Mouse (Mus musculus) limb, embryonic 14.5 days (tissue): ENCODE results near the gene Lin52. TPM values are rescaled to one million over a fixed set of nuclear protein-coding genes. Genes with fewer than 3 reads are reported as not detected.

Source experiments
- ATAC-seq: fragments of 200-750 bp; cut with Nextera tagmentation; 2 replicates; pipeline ENCODE4 v1.8.0; 2017; ENCODE audit warnings: low read depth, moderate number of reproducible peaks, moderate TSS enrichment; ENCODE audit not compliant: low FRiP score
- DNase-seq: peaks from one replicate; pipeline ENCODE4 v3.0.0-alpha.2; 2015; ENCODE audit warnings: low spot score
- H3K27ac ChIP-seq: fragments of 300-500 bp; sonication (generic); replicated peaks from 2 replicates; pipeline ENCODE4 v1.5.1; 2014; ENCODE audit warnings: low read depth, mild to moderate bottlenecking, low read length, moderate library complexity, mixed read lengths
- H3K27me3 ChIP-seq: fragments of 300-500 bp; sonication (generic); 2 replicates; pipeline ENCODE4 v1.6.1; 2014; ENCODE audit warnings: low read length, mixed read lengths; ENCODE audit not compliant: control insufficient read depth, insufficient read depth
- H3K36me3 ChIP-seq: fragments of 300-500 bp; sonication (generic); 2 replicates; pipeline ENCODE4 v1.6.1; 2014; ENCODE audit warnings: mild to moderate bottlenecking, low read length, moderate library complexity, mixed read lengths; ENCODE audit not compliant: control insufficient read depth, insufficient read depth
- H3K4me1 ChIP-seq: fragments of 300-500 bp; sonication (generic); 2 replicates; pipeline ENCODE4 v1.6.1; 2014; ENCODE audit warnings: antibody characterized with exemption, low read length, mixed read lengths; ENCODE audit not compliant: control insufficient read depth, insufficient read depth
- H3K4me2 ChIP-seq: fragments of 300-500 bp; sonication (generic); replicated peaks from 2 replicates; pipeline ENCODE4 v1.6.1; 2014; ENCODE audit warnings: low read depth, mild to moderate bottlenecking, low read length, moderate library complexity; ENCODE audit not compliant: severe bottlenecking
- H3K4me3 ChIP-seq: fragments of 300-500 bp; sonication (generic); replicated peaks from 2 replicates; pipeline ENCODE4 v1.5.1; 2014; ENCODE audit warnings: low read length
- H3K9ac ChIP-seq: fragments of 300-500 bp; sonication (generic); 2 replicates; pipeline ENCODE4 v1.6.1; 2014; ENCODE audit warnings: mild to moderate bottlenecking, low read depth, low read length, moderate library complexity; ENCODE audit not compliant: severe bottlenecking
- H3K9me3 ChIP-seq: fragments of 300-500 bp; sonication (generic); 2 replicates; pipeline ENCODE4 v1.6.1; 2016; ENCODE audit warnings: low read length; ENCODE audit not compliant: control insufficient read depth
- POLR2A ChIP-seq: fragments of 200-500 bp; IDR thresholded peaks from 2 replicates; pipeline ENCODE4 v1.8.0; 2012; ENCODE audit warnings: inconsistent platforms, mild to moderate bottlenecking, moderate library complexity, borderline replicate concordance; ENCODE audit not compliant: insufficient read depth, insufficient read length; ENCODE audit errors: extremely low read depth
- WGBS: fragments of 180-500 bp; shearing (Covaris S2); extraction: QIAGEN DNeasy Blood & Tissue Kit; methylation state at CpG from one replicate; pipeline ENCODE4 v1.1.7; 2014; 5-methylcytosine and 5-hydroxymethylcytosine counted together
- polyA plus RNA-seq, 2 experiments: library from polyadenylated mRNA; depleted of rRNA in 1 of 2; stranded (reverse) in 1 of 2; unstranded in 1 of 2; fragments of >200 nt; fragmentation: Nextera tagmentation in 1 of 2; extraction: Ambion mirVana in 1 of 2; gene quantifications; 2 replicates each; pipeline versions ENCODE4 v1.2.1 to v1.2.3; 2012 to 2014

Gene Lin52
- polyA plus RNA-seq, 2 experiments = 17.3 to 17.9 TPM

GRCm38 (mm10) chr12:84577768-84578439 is 126.7 kb downstream of the Lin52 start:
- ATAC-seq = no peak
- Histone ChIP-seq H3K4me3 (no peak overlapping the region), H3K4me2 (no peak overlapping the region), H3K27ac (no peak overlapping the region), H3K9ac (no peak overlapping the region), H3K4me1 (no peaks in the 10 kb centered on the region), H3K27me3 (peaks cover 13% of the 10 kb centered on the region), H3K36me3 (no peaks in the 10 kb centered on the region), H3K9me3 (no peaks in the 10 kb centered on the region)
- TF ChIP-seq POLR2A = no peak
- WGBS = 62% methylated on average over 11 of the region's 11 CpGs
- no peak for DNase-seq

GRCm38 (mm10) chr12:84578440-84578770 is 127.2 kb downstream of the Lin52 start:
- H3K27me3 ChIP-seq = peaks cover 8% of the 10 kb centered on the region
- TF ChIP-seq POLR2A = no peak
- H3K9me3 ChIP-seq = no peaks in the 10 kb centered on the region
- H3K4me2 ChIP-seq = no peak overlapping the region
- 36% methylated on average over 5 of the region's 5 CpGs for WGBS
- DNase-seq = no peak
- ATAC-seq = no peak
- no peak overlapping the region for H3K27ac ChIP-seq
- H3K9ac ChIP-seq = no peak overlapping the region
- no peaks in the 10 kb centered on the region for H3K36me3 ChIP-seq
- H3K4me1 ChIP-seq = no peaks in the 10 kb centered on the region
- no peak overlapping the region for H3K4me3 ChIP-seq

DNA sequence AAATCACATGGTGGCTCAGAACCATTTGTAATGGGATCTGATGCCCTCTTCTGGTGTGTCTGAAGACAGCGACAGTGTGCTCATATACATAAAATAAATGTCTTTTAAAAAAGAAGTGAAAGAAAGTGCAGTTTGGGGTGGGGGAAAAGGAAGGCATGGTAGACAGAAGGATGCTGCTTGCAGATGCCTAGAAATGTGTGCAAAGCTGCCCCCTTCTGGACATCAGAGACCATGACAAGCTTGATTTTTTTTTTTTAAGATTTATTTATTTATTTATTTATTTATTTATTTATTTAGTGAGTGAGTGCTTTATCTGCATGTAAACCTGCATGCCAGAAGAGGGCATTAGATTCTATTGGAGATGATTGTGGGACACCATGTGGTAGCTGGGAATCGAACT is 130.1 kb downstream of the Lin52 start:
- 85% methylated on average over 2 of the region's 2 CpGs for WGBS
- DNase-seq (no peak), ATAC-seq (no peak)
- Histone ChIP-seq H3K4me3 (no peak overlapping the region), H3K9me3 (no peaks in the 10 kb centered on the region), H3K27ac (no peak overlapping the region), H3K9ac (no peak overlapping the region), H3K4me1 (no peaks in the 10 kb centered on the region), H3K27me3 (no peaks in the 10 kb centered on the region), H3K36me3 (no peaks in the 10 kb centered on the region), H3K4me2 (no peak overlapping the region)
- TF ChIP-seq POLR2A = no peak

- DNase-seq (peak; percentile 91), ATAC-seq (peak; percentile 60; the same call in 1 of the 2 replicates)
- Histone ChIP-seq H3K4me1 (0 out of 2 replicates have a peak, but pooled peaks cover 3% of the 10 kb centered on the region), H3K27me3 (no peaks in the 10 kb centered on the region), H3K4me2 (peak overlapping the region; percentile 95), H3K9me3 (no peaks in the 10 kb centered on the region), H3K4me3 (peak overlapping the region; percentile 55), H3K36me3 (no peaks in the 10 kb centered on the region), H3K9ac (peak overlapping the region; percentile 62), H3K27ac (no peak overlapping the region)
- 0 out of 2 replicates have a peak, but pooled peaks have one; percentile 42 for TF ChIP-seq POLR2A
- WGBS = under 1% methylated on average over 51 of the region's 54 CpGs
These were observed 138.9 kb downstream of the Lin52 start for GRCm38 (mm10) chr12:84589825-84590761.

Other genes with a start within 250 kb of the Lin52 start
- gene Elmsan1, start 232.5 kb upstream of the Lin52 start, polyA plus RNA-seq (2012; rRNA removed) = 14.4 and 18.1 TPM in 2 replicates
- 10.5 and 11.8 TPM in 2 replicates for gene Elmsan1, start 232.5 kb upstream of the Lin52 start, polyA plus RNA-seq (2014; fragmentation: Nextera tagmentation; extraction: Ambion mirVana)
- 8.5 and 11.0 TPM in 2 replicates for gene Ptgr2, start 166.2 kb upstream of the Lin52 start, polyA plus RNA-seq (2012; rRNA removed)
- gene Ptgr2, start 166.2 kb upstream of the Lin52 start, polyA plus RNA-seq (2014; fragmentation: Nextera tagmentation; extraction: Ambion mirVana) = 13.8 and 15.2 TPM in 2 replicates
- gene Zfp410, start 134.6 kb upstream of the Lin52 start, polyA plus RNA-seq (2012; rRNA removed) = 63.6 and 67.3 TPM in 2 replicates
- gene Zfp410, start 134.6 kb upstream of the Lin52 start, polyA plus RNA-seq (2014; fragmentation: Nextera tagmentation; extraction: Ambion mirVana) = 81.7 and 82.2 TPM in 2 replicates
- gene Coq6, start 89.8 kb upstream of the Lin52 start, polyA plus RNA-seq (2012; rRNA removed) = 49.2 and 63.5 TPM in 2 replicates
- 42.4 and 44.8 TPM in 2 replicates for gene Coq6, start 89.8 kb upstream of the Lin52 start, polyA plus RNA-seq (2014; fragmentation: Nextera tagmentation; extraction: Ambion mirVana)
- gene Fam161b, start 89.6 kb upstream of the Lin52 start, polyA plus RNA-seq (2012; rRNA removed) = 3.4 and 4.7 TPM in 2 replicates
- 2.1 and 2.8 TPM in 2 replicates for gene Fam161b, start 89.6 kb upstream of the Lin52 start, polyA plus RNA-seq (2014; fragmentation: Nextera tagmentation; extraction: Ambion mirVana)
- gene Entpd5, start 42.4 kb upstream of the Lin52 start, polyA plus RNA-seq (2012; rRNA removed) = 7.7 and 8.0 TPM in 2 replicates
- 12.2 and 12.7 TPM in 2 replicates for gene Entpd5, start 42.4 kb upstream of the Lin52 start, polyA plus RNA-seq (2014; fragmentation: Nextera tagmentation; extraction: Ambion mirVana)
- gene Bbof1, start 42.4 kb upstream of the Lin52 start, polyA plus RNA-seq (2012; rRNA removed) = 0.55 and 1.3 TPM in 2 replicates
- gene Bbof1, start 42.4 kb upstream of the Lin52 start, polyA plus RNA-seq (2014; fragmentation: Nextera tagmentation; extraction: Ambion mirVana) = 0.95 and 1.1 TPM in 2 replicates
- 10.4 and 18.1 TPM in 2 replicates for gene Rnf113a2, start 34.2 kb upstream of the Lin52 start, polyA plus RNA-seq (2012; rRNA removed)
- 21.6 and 24.5 TPM in 2 replicates for gene Rnf113a2, start 34.2 kb upstream of the Lin52 start, polyA plus RNA-seq (2014; fragmentation: Nextera tagmentation; extraction: Ambion mirVana)
- 18.9 and 19.0 TPM in 2 replicates for gene Aldh6a1, start 418 bp upstream of the Lin52 start, polyA plus RNA-seq (2012; rRNA removed)
- 37.9 and 41.2 TPM in 2 replicates for gene Aldh6a1, start 418 bp upstream of the Lin52 start, polyA plus RNA-seq (2014; fragmentation: Nextera tagmentation; extraction: Ambion mirVana)
- 0.47 and 0.65 TPM in 2 replicates for gene Vsx2, start 118.3 kb downstream of the Lin52 start, polyA plus RNA-seq (2012; rRNA removed)
- 0.22 and 0.29 TPM in 2 replicates for gene Vsx2, start 118.3 kb downstream of the Lin52 start, polyA plus RNA-seq (2014; fragmentation: Nextera tagmentation; extraction: Ambion mirVana)
- 32.3 and 37.9 TPM in 2 replicates for gene Abcd4, start 166.0 kb downstream of the Lin52 start, polyA plus RNA-seq (2012; rRNA removed)
- gene Abcd4, start 166.0 kb downstream of the Lin52 start, polyA plus RNA-seq (2014; fragmentation: Nextera tagmentation; extraction: Ambion mirVana) = 11.5 and 12.5 TPM in 2 replicates
- 0.04 and 0.06 TPM in 2 replicates for gene Vrtn, start 189.6 kb downstream of the Lin52 start, polyA plus RNA-seq (2012; rRNA removed)
- gene Vrtn, start 189.6 kb downstream of the Lin52 start, polyA plus RNA-seq (2014; fragmentation: Nextera tagmentation; extraction: Ambion mirVana) = not detected in 2 replicates
- 0.03 TPM in 1 of 2 replicates, not detected in the other for gene Syndig1l, start 247.4 kb downstream of the Lin52 start, polyA plus RNA-seq (2012; rRNA removed)
- gene Syndig1l, start 247.4 kb downstream of the Lin52 start, polyA plus RNA-seq (2014; fragmentation: Nextera tagmentation; extraction: Ambion mirVana) = not detected in 2 replicates